Mouse (Mus musculus) embryo, embryonic 10 days (tissue): ENCODE data around the gene Acox3.

Source experiments
- DNase-seq: peaks from one replicate; pipeline ENCODE4 v3.0.0-alpha.2; 2015; ENCODE audit warnings: low spot score

Acox3 gene

GRCm38 (mm10) chr5:35582445-35583220 is at the start of gene Acox3:
Gene Acox3 (plus strand): TSS chr5:35583040.
- DNase-seq, result peak; percentile 98

GRCm38 (mm10) chr5:35536271-35536670 is 46.6 kb upstream of the Acox3 start:
- DNase-seq, result peak; percentile 19

GRCm38 (mm10) chr5:35537474-35537873 is 45.4 kb upstream of the Acox3 start:
- no peak for DNase-seq

- DNase-seq, result no peak
Measured at GRCm38 (mm10) chr5:35538022-35538421, 44.8 kb upstream of the Acox3 start.

GRCm38 (mm10) chr5:35539576-35539975 is 43.3 kb upstream of the Acox3 start:
- DNase-seq, result no peak

GRCm38 (mm10) chr5:35540555-35540954 is 42.3 kb upstream of the Acox3 start:
- peak; percentile 14 for DNase-seq

GRCm38 (mm10) chr5:35541059-35541790 is 41.6 kb upstream of the Acox3 start:
- peak; percentile 41 for DNase-seq

- no peak for DNase-seq
Measured at GRCm38 (mm10) chr5:35546127-35546526, 36.7 kb upstream of the Acox3 start.

- DNase-seq, result no peak
Measured at GRCm38 (mm10) chr5:35551855-35552837, 30.7 kb upstream of the Acox3 start.

GRCm38 (mm10) chr5:35552838-35553539 is 29.9 kb upstream of the Acox3 start:
- no peak for DNase-seq

GRCm38 (mm10) chr5:35556393-35556792 is 26.4 kb upstream of the Acox3 start:
- no peak for DNase-seq

- DNase-seq, result peak; percentile 41
Measured at GRCm38 (mm10) chr5:35557946-35558621, 24.8 kb upstream of the Acox3 start.

GRCm38 (mm10) chr5:35559447-35559846 is 23.4 kb upstream of the Acox3 start:
- DNase-seq, result no peak

- no peak for DNase-seq
Measured at GRCm38 (mm10) chr5:35562616-35563015, 20.2 kb upstream of the Acox3 start.

- peak; percentile 81 for DNase-seq
Measured at GRCm38 (mm10) chr5:35563449-35563848, 19.4 kb upstream of the Acox3 start.

GRCm38 (mm10) chr5:35565217-35565616 is 17.6 kb upstream of the Acox3 start:
- DNase-seq, result no peak

- DNase-seq, result no peak
Measured at GRCm38 (mm10) chr5:35566632-35567031, 16.2 kb upstream of the Acox3 start.

GRCm38 (mm10) chr5:35571546-35571945 is 11.3 kb upstream of the Acox3 start:
- no peak for DNase-seq

GRCm38 (mm10) chr5:35574653-35575599 is 7.9 kb upstream of the Acox3 start, which contains the start of gene Trmt44:
Gene Trmt44 (minus strand): TSS chr5:35575070.
- DNase-seq, result peak; percentile 97
